Mouse (Mus musculus) hindbrain, embryonic 16.5 days (tissue): Measurements from ENCODE around the gene Dhx33. TPM values are rescaled to one million over a fixed set of nuclear protein-coding genes. Genes with fewer than 3 reads are reported as not detected.

Experiments
- ATAC-seq: fragments of 200-750 bp; cut with Nextera tagmentation; 2 replicates; pipeline ENCODE4 v1.8.0; 2017; ENCODE audit warnings: moderate TSS enrichment, moderate library complexity
- H3K27ac ChIP-seq: fragments of 300-500 bp; sonication (generic); 2 replicates; pipeline ENCODE4 v1.5.1; 2014; ENCODE audit warnings: low read depth, mild to moderate bottlenecking, control low read depth, low read length, moderate library complexity
- H3K27me3 ChIP-seq: fragments of 300-500 bp; sonication (generic); replicated peaks from 2 replicates; pipeline ENCODE4 v1.6.1; 2014; ENCODE audit warnings: low read length; ENCODE audit not compliant: control insufficient read depth, insufficient read depth
- H3K36me3 ChIP-seq: fragments of 300-500 bp; sonication (generic); 2 replicates; pipeline ENCODE4 v1.6.1; 2014; ENCODE audit warnings: mild to moderate bottlenecking, low read length, moderate library complexity, mixed read lengths; ENCODE audit not compliant: control insufficient read depth, insufficient read depth
- H3K4me1 ChIP-seq: fragments of 300-500 bp; sonication (generic); 2 replicates; pipeline ENCODE4 v1.6.1; 2014; ENCODE audit warnings: low read depth, low read length; ENCODE audit not compliant: control insufficient read depth, insufficient read depth
- H3K4me2 ChIP-seq: fragments of 300-500 bp; sonication (generic); 2 replicates; pipeline ENCODE4 v1.6.1; 2014; ENCODE audit warnings: mild to moderate bottlenecking, low read length, control low read depth, moderate library complexity
- H3K4me3 ChIP-seq: fragments of 300-500 bp; sonication (generic); 2 replicates; pipeline ENCODE4 v1.5.1; 2014; ENCODE audit warnings: mild to moderate bottlenecking, low read length, control low read depth, moderate library complexity
- H3K9ac ChIP-seq: fragments of 300-500 bp; sonication (generic); 2 replicates; pipeline ENCODE4 v1.6.1; 2014; ENCODE audit warnings: low read depth, mild to moderate bottlenecking, control low read depth, low read length, moderate library complexity
- H3K9me3 ChIP-seq: fragments of 300-500 bp; sonication (generic); 2 replicates; pipeline ENCODE4 v1.6.1; 2014; ENCODE audit warnings: mild to moderate bottlenecking, low read length, moderate library complexity; ENCODE audit not compliant: control insufficient read depth
- WGBS: fragments of 180-500 bp; shearing (Covaris S2); extraction: QIAGEN DNeasy Blood & Tissue Kit; methylation state at CpG from one replicate; pipeline ENCODE4 v1.1.7; 2014; 5-methylcytosine and 5-hydroxymethylcytosine counted together
- polyA plus RNA-seq: library from polyadenylated mRNA; unstranded; fragments of >200 nt; fragmentation: Nextera tagmentation; extraction: Ambion mirVana; gene quantifications from 2 replicates; pipeline ENCODE4 v1.2.1, GENCODE M21; 2015

The Dhx33 gene
- polyA plus RNA-seq, 1 experiment from 2014 or later = 12.4 TPM

- Histone ChIP-seq H3K4me3 (no peak overlapping the region), H3K4me2 (no peak overlapping the region), H3K27ac (no peak overlapping the region), H3K36me3 (peaks cover 53% of the 10 kb centered on the region), H3K27me3 (no peaks in the 10 kb centered on the region), H3K9me3 (no peaks in the 10 kb centered on the region), H3K9ac (no peak overlapping the region), H3K4me1 (no peaks in the 10 kb centered on the region)
- no peak for ATAC-seq
- 90% methylated on average over 4 of the region's 4 CpGs for WGBS
Measured at GRCm38 (mm10) chr11:70944935-70945817, 59.1 kb downstream of the Dhx33 start.

GRCm38 (mm10) chr11:70943651-70944050 is 60.6 kb downstream of the Dhx33 start:
- no peaks in the 10 kb centered on the region for H3K4me1 ChIP-seq
- peaks cover 48% of the 10 kb centered on the region for H3K36me3 ChIP-seq
- no peaks in the 10 kb centered on the region for H3K9me3 ChIP-seq
- H3K27ac ChIP-seq = no peak overlapping the region
- 93% methylated on average over 7 of the region's 7 CpGs for WGBS
- no peaks in the 10 kb centered on the region for H3K27me3 ChIP-seq
- no peak overlapping the region for H3K4me3 ChIP-seq
- H3K9ac ChIP-seq = no peak overlapping the region
- H3K4me2 ChIP-seq = no peak overlapping the region
- no peak for ATAC-seq

GRCm38 (mm10) chr11:70942596-70942995 is 61.6 kb downstream of the Dhx33 start:
- no peak overlapping the region for H3K4me2 ChIP-seq
- H3K36me3 ChIP-seq = peaks cover 44% of the 10 kb centered on the region
- no peak overlapping the region for H3K9ac ChIP-seq
- no peak for ATAC-seq
- no peaks in the 10 kb centered on the region for H3K27me3 ChIP-seq
- no peak overlapping the region for H3K4me3 ChIP-seq
- no peaks in the 10 kb centered on the region for H3K4me1 ChIP-seq
- 83% methylated on average over 1 of the region's 1 CpGs for WGBS
- no peaks in the 10 kb centered on the region for H3K9me3 ChIP-seq
- no peak overlapping the region for H3K27ac ChIP-seq

GRCm38 (mm10) chr11:70935316-70935715 is 68.9 kb downstream of the Dhx33 start:
- WGBS = 90% methylated on average over 7 of the region's 7 CpGs
- Histone ChIP-seq H3K9ac (no peak overlapping the region), H3K4me3 (no peak overlapping the region), H3K4me1 (no peaks in the 10 kb centered on the region), H3K27ac (no peak overlapping the region), H3K9me3 (no peaks in the 10 kb centered on the region), H3K27me3 (no peaks in the 10 kb centered on the region), H3K4me2 (no peak overlapping the region), H3K36me3 (peaks cover 15% of the 10 kb centered on the region)
- no peak for ATAC-seq

Other genes with a start within 250 kb of the Dhx33 start
- 16.4 and 17.1 TPM in 2 replicates for gene Zfp3, start 240.2 kb downstream of the Dhx33 start, polyA plus RNA-seq
- gene Scimp, start 191.9 kb downstream of the Dhx33 start, polyA plus RNA-seq = 0.19 TPM in 1 of 2 replicates, not detected in the other
- gene Rabep1, start 159.7 kb downstream of the Dhx33 start, polyA plus RNA-seq = 77.1 and 88.1 TPM in 2 replicates
- gene Nup88, start 34.5 kb downstream of the Dhx33 start, polyA plus RNA-seq = 108 and 116 TPM in 2 replicates
- gene Rpain, start 34.2 kb downstream of the Dhx33 start, polyA plus RNA-seq = 69.6 and 69.8 TPM in 2 replicates
- gene C1qbp, start 21.4 kb downstream of the Dhx33 start, polyA plus RNA-seq = 179 and 184 TPM in 2 replicates
- gene Mis12, start 15.2 kb upstream of the Dhx33 start, polyA plus RNA-seq = 32.3 and 33.4 TPM in 2 replicates
- gene Derl2, start 15.4 kb upstream of the Dhx33 start, polyA plus RNA-seq = 30.9 and 32.9 TPM in 2 replicates
- 661 and 685 TPM in 2 replicates for gene 6330403K07Rik, start 29.1 kb upstream of the Dhx33 start, polyA plus RNA-seq
- 0.04 TPM in 1 of 2 replicates, not detected in the other for gene Nlrp1a, start 140.3 kb upstream of the Dhx33 start, polyA plus RNA-seq
- gene Nlrp1b, start 226.3 kb upstream of the Dhx33 start, polyA plus RNA-seq = not detected in 2 replicates